Mouse (Mus musculus): ENCODE data around the gene Atp6v0a1. TPM values are rescaled to one million over a fixed set of nuclear protein-coding genes. Genes with fewer than 3 reads are reported as not detected.

Gene Atp6v0a1
- total RNA-seq, 2 experiments from 2014 or later: 446 to 454 TPM

DNA sequence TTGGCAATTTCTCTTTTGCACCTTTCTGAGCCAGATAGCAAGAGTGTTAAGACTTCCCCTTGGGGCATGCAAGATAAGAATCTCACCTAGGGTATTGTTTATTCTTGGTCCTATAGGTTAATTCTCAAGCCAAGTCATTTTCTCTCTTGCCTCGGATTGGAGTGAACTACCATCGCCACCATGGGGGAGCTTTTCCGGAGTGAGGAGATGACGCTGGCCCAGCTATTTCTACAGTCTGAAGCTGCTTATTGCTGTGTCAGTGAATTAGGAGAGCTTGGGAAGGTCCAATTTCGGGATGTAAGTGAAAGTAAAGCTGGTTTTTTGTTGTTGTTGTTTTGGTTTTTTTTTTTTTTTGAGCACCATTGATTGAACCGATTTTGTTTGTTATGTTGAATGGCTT, 2.4 kb downstream of the Atp6v0a1 start:
- no peak for DNase-seq (ENCODE audit: extremely low spot score in 1 of 2, low spot score in 1 of 2)

GRCm38 (mm10) chr11:101023371-101023770, 14.1 kb downstream of the Atp6v0a1 start:
- DNase-seq (ENCODE audit: extremely low spot score in 1 of 2, low spot score in 1 of 2): peak in 1 of 2 experiments; percentile 45

DNA sequence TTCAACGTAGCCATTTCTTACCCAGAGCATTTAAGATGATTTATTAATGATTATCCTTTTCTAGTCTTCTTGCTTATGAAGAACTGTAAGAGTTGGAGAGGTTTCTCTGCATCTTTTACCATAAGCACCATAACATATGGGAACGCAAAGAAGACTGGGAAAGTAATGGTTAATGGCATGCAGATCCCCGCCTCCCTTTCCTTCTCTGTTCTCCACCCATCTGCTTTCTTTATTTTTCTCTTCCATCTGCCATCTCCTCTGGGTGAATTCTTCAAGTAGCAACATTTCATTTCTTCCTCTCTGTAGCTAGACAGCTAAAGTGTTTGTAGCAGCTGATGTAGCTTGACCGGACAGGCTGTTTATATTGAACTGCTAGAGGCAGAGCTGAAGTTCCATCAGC, 14.7 kb downstream of the Atp6v0a1 start:
- no peak for DNase-seq (ENCODE audit: extremely low spot score in 1 of 2, low spot score in 1 of 2)

- no peak for DNase-seq (ENCODE audit: extremely low spot score in 1 of 2, low spot score in 1 of 2)
These were observed 17.9 kb downstream of the Atp6v0a1 start for GRCm38 (mm10) chr11:101027121-101027520.

- DNase-seq (ENCODE audit: extremely low spot score in 1 of 2, low spot score in 1 of 2): no peak
These were observed 20.1 kb downstream of the Atp6v0a1 start for GRCm38 (mm10) chr11:101029320-101029719.

GRCm38 (mm10) chr11:101030136-101030807, 21.0 kb downstream of the Atp6v0a1 start:
- no peak for DNase-seq (ENCODE audit: extremely low spot score in 1 of 2, low spot score in 1 of 2)

- DNase-seq (ENCODE audit: extremely low spot score in 1 of 2, low spot score in 1 of 2): no peak
These were observed 21.5 kb downstream of the Atp6v0a1 start for GRCm38 (mm10) chr11:101030808-101031156.

- no peak for DNase-seq (ENCODE audit: extremely low spot score in 1 of 2, low spot score in 1 of 2)
These were observed 22.2 kb downstream of the Atp6v0a1 start for GRCm38 (mm10) chr11:101031470-101031869.

DNA sequence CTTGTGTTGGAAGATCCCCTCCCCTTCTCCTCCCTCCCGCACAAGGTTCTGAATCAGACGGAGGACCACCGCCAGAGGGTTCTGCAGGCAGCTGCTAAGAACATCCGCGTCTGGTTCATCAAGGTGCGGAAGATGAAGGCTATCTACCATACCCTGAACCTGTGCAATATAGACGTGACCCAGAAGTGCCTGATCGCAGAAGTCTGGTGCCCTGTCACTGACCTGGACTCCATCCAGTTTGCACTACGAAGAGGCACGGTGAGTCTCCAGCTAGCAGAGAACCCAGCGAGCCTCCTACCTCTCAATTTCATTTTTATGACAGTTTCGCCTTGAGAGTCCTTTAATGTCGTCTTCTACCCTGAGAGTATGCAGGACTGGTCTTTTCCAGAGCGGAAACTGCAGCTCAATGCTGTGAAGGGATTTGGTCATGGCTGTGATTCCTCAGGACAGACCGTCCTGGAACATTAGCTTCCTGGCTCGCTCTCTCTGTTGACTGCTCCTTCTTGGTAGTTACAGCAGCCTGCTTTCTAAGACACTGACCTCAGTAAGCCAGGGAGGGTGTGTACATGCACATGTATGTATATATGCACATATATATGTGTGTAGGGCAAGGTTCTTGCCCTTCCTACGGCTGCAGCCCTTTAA, 24.7 kb downstream of the Atp6v0a1 start:
- DNase-seq (ENCODE audit: extremely low spot score in 1 of 2, low spot score in 1 of 2): no peak

DNA sequence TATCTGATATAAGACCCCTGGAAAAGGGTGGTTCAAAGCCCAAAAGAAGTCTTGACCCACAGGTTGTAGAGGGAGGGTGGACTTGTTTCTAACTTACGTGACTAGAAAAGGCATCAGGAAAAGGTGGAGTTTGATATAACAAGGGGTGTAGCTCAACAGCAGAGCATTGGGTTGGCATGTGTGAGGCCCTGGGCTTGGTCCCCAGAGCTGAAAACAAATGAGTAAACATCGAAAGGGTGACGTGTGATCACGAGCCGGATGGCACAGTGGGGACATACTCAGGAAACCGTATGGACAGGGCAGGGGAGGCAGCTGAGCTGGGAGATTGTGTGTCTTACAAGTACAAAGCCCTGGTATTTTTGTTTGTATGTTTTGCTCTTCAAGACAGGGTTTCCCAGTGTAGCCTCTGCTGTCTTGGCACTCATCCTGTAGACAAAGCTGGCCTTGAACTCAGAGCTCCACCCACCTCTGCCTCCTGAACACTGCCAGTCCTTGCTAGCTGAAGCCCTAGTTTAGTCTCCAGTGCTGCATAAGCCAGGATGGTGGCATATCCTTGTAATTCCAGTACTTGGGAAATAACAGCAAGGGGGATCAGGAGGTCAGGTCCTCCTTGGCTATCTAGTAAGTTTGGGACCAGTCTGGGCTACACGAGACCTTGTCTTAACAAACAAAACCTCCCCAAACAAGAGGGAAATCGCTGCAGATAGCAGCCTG, 25.5 kb downstream of the Atp6v0a1 start:
- no peak for DNase-seq (ENCODE audit: extremely low spot score in 1 of 2, low spot score in 1 of 2)

DNA sequence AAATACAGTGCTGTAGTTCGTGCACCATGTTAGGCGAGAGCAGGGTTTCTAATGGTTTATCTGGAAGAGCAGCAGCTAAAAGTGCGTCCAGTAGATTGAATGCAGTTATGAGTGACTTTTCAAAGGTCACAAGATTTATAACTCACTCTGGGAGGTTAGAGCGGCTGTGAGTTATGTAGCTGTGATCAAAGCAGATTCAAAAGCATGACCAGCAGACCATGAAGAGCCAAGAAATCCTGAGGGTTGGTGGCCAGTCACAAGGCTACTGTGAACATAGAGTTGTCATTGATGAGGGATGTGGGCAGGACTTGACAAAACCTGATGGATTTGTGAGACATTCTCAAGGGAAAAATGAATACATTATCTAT, 26.1 kb downstream of the Atp6v0a1 start:
- DNase-seq (ENCODE audit: extremely low spot score in 1 of 2, low spot score in 1 of 2): no peak

DNA sequence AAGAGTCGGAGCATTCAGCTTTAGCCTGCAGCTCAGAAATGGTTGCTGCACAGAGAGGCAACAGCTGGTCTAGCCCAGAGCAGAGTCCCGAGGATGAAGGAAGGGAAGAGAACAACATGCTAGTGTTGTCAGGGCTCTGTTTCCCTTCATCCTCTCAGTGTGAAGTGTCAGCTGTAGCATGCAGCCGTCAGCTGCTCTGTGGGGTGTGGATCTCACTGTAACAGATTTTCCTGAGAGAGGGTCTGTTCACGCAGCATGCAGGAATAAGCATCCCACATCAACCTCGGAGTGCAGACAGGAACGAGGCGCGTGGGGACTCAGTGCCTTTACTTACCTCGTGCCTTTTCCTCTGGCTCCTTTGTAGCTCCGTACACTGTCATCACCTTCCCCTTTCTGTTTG, 28.5 kb downstream of the Atp6v0a1 start:
- DNase-seq (ENCODE audit: extremely low spot score in 1 of 2, low spot score in 1 of 2): no peak

GRCm38 (mm10) chr11:101045826-101046225, 36.6 kb downstream of the Atp6v0a1 start:
- DNase-seq (ENCODE audit: extremely low spot score in 1 of 2, low spot score in 1 of 2): no peak

DNA sequence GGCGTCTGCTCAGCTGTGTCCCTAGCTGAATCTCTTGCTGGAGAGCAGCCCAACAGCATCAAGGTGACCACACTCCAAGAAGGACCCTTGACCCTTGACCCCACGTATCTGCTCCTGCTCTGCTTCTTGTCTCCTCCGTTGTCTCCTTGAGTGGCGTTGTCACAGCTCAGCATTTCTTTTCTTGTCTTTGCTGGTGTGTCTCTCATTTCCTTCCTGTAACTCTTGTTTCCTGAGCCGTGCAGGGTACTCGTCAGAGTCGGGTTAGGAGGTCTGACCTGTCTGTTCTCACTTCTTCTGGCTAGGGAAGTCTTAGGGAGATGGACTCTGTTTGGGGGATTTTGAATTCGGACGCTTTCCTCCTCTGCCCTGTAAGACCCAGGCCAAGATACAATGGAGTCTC, 37.2 kb downstream of the Atp6v0a1 start:
- no peak for DNase-seq (ENCODE audit: extremely low spot score in 1 of 2, low spot score in 1 of 2)

- no peak for DNase-seq (ENCODE audit: extremely low spot score in 1 of 2, low spot score in 1 of 2)
These were observed 38.2 kb downstream of the Atp6v0a1 start for GRCm38 (mm10) chr11:101047502-101047901.

GRCm38 (mm10) chr11:101050359-101050758, 41.1 kb downstream of the Atp6v0a1 start:
- no peak for DNase-seq (ENCODE audit: extremely low spot score in 1 of 2, low spot score in 1 of 2)

GRCm38 (mm10) chr11:101051051-101051493, 41.8 kb downstream of the Atp6v0a1 start:
- DNase-seq (ENCODE audit: extremely low spot score in 1 of 2, low spot score in 1 of 2): no peak

- no peak for DNase-seq (ENCODE audit: extremely low spot score in 1 of 2, low spot score in 1 of 2)
These were observed 42.4 kb downstream of the Atp6v0a1 start for GRCm38 (mm10) chr11:101051617-101052016.

GRCm38 (mm10) chr11:101052751-101053473, 43.7 kb downstream of the Atp6v0a1 start:
- no peak for DNase-seq (ENCODE audit: extremely low spot score in 1 of 2, low spot score in 1 of 2)

DNA sequence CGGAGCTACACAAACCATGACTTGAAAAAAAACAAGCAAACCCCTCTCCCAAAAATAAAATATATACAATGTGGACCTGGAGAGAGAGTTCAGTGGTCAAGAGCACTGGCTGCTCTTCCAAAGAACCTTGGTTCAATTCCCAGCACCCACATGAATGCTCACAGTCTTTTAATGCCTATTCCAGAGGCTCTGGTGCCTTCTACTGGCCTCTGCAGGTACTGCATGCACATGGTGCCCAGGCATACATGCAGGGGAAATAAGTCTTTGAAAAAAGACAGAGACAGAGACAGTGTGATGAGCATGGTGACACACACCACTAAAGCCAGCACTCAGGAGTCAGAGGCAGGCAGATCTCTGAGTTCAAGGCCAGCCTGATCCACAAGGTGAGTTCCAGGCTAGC, 44.7 kb downstream of the Atp6v0a1 start:
- no peak for DNase-seq (ENCODE audit: extremely low spot score in 1 of 2, low spot score in 1 of 2)

DNA sequence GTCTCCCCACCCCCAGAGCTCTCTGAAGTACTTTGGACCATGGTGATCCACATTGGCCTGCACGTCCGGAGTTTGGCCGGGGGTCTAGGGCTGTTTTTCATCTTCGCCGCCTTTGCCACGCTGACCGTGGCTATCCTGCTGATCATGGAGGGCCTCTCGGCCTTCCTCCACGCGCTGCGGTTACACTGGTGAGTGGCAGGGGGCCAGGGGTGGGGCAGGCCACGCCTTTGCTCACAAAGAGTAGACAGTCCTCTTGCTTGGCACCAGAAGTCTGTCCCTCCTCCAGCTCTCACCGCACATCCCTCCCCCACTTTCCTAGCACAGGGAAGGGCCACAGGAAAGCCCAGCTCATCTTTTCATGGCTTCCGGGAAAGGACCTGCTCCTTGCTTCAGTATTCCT, 46.2 kb downstream of the Atp6v0a1 start:
- DNase-seq (ENCODE audit: extremely low spot score in 1 of 2, low spot score in 1 of 2): no peak
